Mouse (Mus musculus) C2C12 (cell line): Measurements from ENCODE around the gene Usp7.

Source experiments
- CTCF ChIP-seq: IDR thresholded peaks from one replicate; pipeline ENCODE4 v1.5.1; 2011; ENCODE audit not compliant: control insufficient read depth, insufficient read depth, insufficient read length
- MYOD1 ChIP-seq: IDR thresholded peaks from one replicate; pipeline ENCODE4 v1.6.1; 2011; ENCODE audit warnings: low read depth; ENCODE audit not compliant: control insufficient read depth, insufficient read length
- MYOG ChIP-seq: IDR thresholded peaks from one replicate; pipeline ENCODE4 v1.6.1; 2011; ENCODE audit not compliant: control insufficient read depth, insufficient read length; ENCODE audit errors: extremely low read depth

DNA sequence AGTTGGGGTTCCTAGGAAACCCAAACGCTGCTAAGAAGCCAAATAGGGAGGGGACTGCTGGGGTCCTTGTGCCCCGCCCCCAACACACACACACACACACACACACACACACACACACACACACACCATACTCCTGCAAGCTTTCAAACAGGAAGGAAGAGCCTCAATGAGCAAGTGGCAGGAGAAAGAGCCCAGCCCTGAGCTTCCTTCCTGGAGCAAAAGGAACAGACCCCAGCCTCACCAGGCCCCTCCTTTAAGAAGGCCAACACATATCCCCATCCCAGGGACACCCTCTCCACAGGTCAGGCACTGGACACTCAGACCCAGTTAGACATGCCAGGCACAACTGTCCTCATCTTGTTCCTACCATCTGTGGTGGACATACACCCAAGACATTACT lies 129.1 kb downstream of the Usp7 start:
- TF ChIP-seq CTCF, result no peak
- TF ChIP-seq MYOG, result no peak
- TF ChIP-seq MYOD1, result no peak
